Mouse (Mus musculus): ENCODE results near the gene Fbxo21.

DNA sequence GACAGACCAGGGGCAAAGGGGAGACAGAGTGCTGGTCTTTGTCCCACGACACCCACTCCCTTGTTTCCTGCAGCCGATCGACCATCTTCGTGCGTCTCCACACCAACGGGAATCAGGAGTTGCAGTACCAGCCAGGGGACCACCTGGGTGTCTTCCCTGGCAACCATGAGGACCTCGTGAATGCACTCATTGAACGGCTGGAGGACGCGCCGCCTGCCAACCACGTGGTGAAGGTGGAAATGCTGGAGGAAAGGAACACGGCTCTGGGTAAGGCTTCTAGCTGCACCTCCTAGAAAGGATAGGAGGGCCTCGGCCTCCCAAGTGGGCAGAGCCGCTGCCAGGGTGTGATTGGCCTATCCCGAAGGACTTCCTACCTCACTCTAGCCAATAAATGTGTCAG, 40.2 kb upstream of the Fbxo21 start:
- TF ChIP-seq CTCF (IDR thresholded peaks at IDR 0.05; ENCODE audit: low read depth) (no peak), EP300 (IDR thresholded peaks at IDR 0.05; ENCODE audit: low read depth) (no peak)
